Mouse (Mus musculus): ENCODE data around the gene Gm15262.
A peak's percentile ranks its signal among the peaks of the same experiment; 100 is the strongest.
"Not testable (repeated sequence)": the region's sequence is repeated elsewhere in the genome, so short reads cannot be mapped to it uniquely, and the experiment has no call there.

Gene Gm15262

DNA sequence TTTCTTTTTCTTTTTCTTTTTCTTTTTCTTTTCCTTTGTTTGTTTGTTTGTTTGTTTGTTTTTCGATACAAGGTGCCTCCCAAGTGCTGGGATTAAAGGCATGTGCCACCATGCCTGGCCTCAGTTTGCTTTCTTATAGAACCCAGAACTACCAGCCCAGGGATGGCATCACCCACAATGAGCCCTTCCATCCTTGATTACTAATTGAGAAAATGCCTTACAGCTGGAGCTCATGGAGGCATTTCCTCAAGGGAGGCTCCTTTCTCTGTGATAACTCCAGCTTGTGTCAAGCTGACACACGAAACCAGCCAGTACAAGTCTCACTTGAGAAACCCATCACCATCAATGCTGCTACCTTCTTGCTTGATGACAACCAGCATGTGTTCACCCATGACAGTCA is at the start of gene Gm15262:
Gm15262 (plus strand) TSS at position 301 of the 400 bp plus-strand sequence.
- DNase-seq (ENCODE audit: low spot score): not testable (repeated sequence)

DNA sequence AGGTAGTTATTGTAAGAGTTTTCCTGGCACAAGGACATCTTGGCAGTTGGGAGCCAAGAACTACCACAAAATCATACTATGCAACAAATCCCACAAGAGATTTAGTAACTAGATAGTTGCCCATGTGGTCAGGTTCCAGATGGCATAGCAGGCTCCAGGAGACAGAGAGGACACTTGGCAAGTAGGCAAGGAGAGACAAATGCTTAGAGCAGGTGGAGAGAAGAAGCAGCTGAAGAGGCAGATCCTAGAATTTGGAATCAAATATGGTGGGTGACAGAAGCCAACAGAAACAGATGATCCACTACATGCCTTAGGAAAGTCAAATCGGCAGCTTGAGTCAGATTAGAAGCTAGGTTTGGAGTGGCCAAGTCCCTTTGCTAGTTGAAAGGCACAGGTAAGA is 20.9 kb downstream of the Gm15262 start:
- no peak for DNase-seq (ENCODE audit: low spot score)

DNA sequence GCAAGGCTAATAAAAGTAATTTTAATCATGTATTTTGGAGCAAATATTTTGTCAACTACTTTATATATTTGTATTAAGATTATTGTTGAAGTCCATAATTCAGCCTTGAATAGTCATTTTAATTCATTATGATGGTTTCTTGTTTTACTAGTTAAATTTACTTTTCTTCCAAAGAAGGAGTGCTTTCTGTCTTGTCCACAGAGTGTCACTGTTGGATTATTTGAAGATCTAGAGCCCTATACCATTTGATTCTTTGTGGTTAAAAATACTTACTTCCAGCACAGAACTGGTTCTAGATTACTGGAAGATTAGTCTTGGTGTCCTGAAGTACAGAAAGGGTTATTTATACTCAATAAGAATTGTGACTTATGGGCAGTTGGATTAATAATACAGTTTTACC is 29.2 kb downstream of the Gm15262 start:
- DNase-seq (ENCODE audit: low spot score): no peak

DNA sequence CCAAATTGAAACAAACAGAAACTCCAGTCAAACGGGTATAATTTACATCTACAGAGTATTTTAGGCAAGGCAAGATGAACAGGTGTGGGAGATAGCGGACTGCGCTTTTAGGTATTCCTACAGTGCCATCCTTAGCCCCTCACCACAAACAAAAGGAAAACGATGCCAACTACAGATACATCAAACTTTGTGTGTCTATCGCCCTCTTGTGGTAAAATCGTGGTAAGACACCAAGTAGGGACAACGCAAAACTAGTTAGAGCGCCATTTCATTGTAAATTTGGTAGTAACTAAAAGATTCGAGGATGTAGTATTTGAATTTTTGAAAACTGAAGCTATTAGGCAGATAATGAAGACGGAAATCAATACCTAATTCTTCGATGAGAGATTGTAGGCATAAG is 83.7 kb downstream of the Gm15262 start:
- DNase-seq (ENCODE audit: low spot score): no peak

DNA sequence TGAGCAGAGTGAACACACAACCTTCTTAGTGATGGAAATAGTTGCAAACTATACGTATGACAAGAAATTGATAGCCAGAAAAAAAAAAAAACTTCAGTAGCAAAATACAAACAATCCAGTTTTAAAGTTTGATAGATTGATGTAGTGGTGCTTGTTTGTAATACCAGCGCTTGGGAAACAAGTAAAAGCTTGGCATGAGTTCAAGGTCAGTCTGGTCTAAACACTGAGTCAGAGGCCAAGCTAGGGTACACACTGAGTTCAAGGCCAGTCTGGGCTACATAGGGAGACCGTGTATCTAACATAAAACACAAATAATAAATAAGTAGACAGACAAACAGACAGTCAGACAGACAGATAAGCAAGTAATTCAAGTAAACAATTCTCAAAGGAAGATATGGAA is 84.2 kb downstream of the Gm15262 start:
- DNase-seq (ENCODE audit: low spot score): no peak

DNA sequence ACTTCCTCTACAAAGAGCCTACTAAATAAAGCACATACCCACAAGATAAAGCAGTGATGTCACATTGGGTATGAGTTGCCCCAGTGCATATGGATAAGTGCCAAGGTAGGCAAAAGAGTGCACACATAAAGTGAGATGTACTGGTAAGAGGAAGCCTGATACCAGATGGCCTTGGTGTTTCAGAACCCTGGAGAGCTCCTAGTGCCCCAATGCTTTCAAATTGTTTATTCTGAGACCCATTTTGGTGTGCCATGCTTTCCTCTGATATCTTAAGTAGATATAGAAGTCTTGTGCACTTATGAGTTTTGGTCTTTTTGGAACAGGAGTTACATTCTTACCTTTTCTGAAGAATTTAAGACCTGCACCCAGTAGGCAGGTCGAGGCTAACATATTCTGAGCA is 88.3 kb downstream of the Gm15262 start:
- no peak for DNase-seq (ENCODE audit: low spot score)

DNA sequence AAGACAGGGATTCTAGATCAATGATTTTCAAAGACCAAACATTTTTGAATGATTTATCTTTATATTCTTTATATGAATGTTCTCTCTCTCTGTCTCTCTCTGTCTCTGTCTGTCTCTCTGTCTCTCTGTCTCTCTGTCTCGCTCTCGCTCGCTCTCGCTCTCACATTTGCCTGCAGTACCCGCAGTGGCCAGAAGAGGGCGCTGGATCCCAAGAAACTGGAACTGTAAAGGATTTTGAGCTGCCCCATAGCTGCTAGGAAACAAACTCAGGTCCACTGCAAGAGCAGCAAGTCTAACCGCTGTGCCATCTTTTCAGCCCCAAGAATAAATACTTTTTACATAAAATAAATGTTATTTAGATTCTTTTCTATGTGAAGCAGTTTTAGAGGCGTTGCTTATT is 98.5 kb downstream of the Gm15262 start:
- DNase-seq (ENCODE audit: low spot score): no peak

DNA sequence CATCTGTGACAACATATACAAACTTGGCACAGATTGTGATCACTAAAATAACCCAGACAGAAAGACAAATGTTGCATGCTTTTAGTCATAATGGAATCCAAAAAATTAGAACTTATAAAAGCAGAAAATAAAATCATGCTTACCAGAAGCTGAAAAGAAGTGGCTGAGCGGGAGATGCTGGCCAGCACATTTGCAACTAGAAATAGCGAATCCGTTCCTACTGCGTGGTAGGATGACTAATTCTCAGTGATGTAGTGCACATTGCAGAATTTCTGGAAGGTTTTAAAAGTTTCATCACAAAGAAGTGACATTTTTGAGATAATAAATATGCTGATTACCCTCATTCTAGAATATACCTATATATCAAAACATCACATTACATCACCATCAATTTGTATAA is 100.7 kb downstream of the Gm15262 start:
- no peak for DNase-seq (ENCODE audit: low spot score)

DNA sequence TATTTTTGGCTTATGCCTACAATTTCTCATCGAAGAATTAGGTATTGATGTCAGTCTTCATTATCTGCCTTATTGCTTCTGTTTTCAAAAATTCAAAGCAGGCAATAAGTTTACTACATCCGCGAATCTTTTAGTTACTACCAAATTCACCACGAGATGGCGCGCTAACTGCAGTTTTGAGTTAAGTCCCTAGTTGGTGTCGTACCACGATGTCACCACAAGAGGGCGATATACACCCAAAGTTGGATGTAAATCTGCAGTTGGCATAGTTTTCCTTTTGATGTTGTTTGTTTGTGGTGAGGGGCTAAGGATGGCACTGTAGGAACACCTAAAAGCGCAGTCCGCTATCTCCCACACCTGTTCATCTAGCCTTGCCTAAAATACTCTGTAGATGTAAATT is 111.9 kb downstream of the Gm15262 start:
- peak; percentile 40 for DNase-seq (ENCODE audit: low spot score)

DNA sequence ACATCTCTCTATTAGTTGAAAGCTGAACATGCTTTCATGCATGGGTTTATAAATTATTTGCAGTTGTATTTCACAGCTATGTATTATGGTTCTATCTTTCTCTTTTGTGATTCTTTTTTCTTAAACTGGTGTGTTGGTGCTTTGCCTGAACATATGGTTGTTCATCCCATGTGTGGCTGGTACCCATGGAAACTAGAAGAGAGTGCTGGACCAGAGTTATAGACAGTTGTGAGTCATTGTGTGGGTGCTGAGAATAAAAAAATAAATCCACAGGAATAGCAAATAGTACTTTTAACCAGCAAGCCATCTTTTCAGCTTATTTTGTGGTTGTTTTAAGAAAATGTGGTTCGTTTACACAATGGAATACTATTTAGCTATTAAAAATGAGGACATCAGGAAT is 123.9 kb downstream of the Gm15262 start:
- DNase-seq (ENCODE audit: low spot score): no peak
